Comparison of ENCODE assay signal across 11 mouse cellular contexts in genomic region chr1:66003897-66004660, GRCm38 (mm10).
A peak's percentile ranks its signal among the peaks of the same experiment; 100 is the strongest.
DNase-seq lines count a peak whose midpoint lies in the region; ATAC-seq and TF ChIP-seq lines count a peak whose summit lies in the region.
"Had no signal": no experiment of that assay in that cellular context is flagged by ENCODE, and none has a peak within 500 bp of the region (broad histone marks: within the 10 kb centered on the region; RNA-seq: fewer than 3 reads in every experiment).

No protein-coding gene starts in this region.

- 0 out of 2 replicates have a peak overlapping the region, but pooled peaks have one; percentile 1 for H3K4me2 ChIP-seq in forebrain, embryonic 13.5 days
- no peak overlapping the region for H3K4me2 ChIP-seq in forebrain, embryonic 11.5 days (ENCODE audit: low read depth, low read length, severe bottlenecking)
- peak overlapping the region; percentile 48 for H3K4me2 ChIP-seq in limb, embryonic 13.5 days (replicated peaks)
- peak overlapping the region; percentile 32; the same call in 1 of the 2 replicates for H3K4me2 ChIP-seq in stomach, postnatal 0 days (replicated peaks; ENCODE audit: low read depth)

- H3K4me3 ChIP-seq in forebrain, embryonic 13.5 days = no peak overlapping the region
- H3K4me3 ChIP-seq in forebrain, embryonic 11.5 days (ENCODE audit: low read depth, low read length) = no peak overlapping the region
- H3K4me3 ChIP-seq in testis, adult 2 months (ENCODE audit: control insufficient read depth, low read depth, low read length) = peak overlapping the region; percentile 58
- H3K4me3 ChIP-seq in limb, embryonic 13.5 days = peak overlapping the region; percentile 15; the same call in 1 of the 2 replicates
- no peak overlapping the region for H3K4me3 ChIP-seq in stomach, postnatal 0 days (ENCODE audit: low read depth, low read length)

- H3K9me3 ChIP-seq in forebrain, embryonic 13.5 days (replicated peaks) = no peaks in the 10 kb centered on the region
- no peaks in the 10 kb centered on the region for H3K9me3 ChIP-seq in forebrain, embryonic 11.5 days (ENCODE audit: control insufficient read depth, low read length)
- H3K9me3 ChIP-seq in limb, embryonic 13.5 days = no peaks in the 10 kb centered on the region
- H3K9me3 ChIP-seq in stomach, postnatal 0 days (ENCODE audit: control insufficient read depth, low read length) = no peaks in the 10 kb centered on the region

- no peak for TF ChIP-seq CTCF in testis, adult 2 months (IDR thresholded peaks at IDR 0.05; ENCODE audit: control insufficient read depth, insufficient read depth, insufficient replicate concordance, low read depth, low read length)
- no peak for TF ChIP-seq CTCF in stomach, postnatal 0 days (IDR thresholded peaks at IDR 0.05; ENCODE audit: low read depth)

- 39% methylated on average over 17 of the region's 17 CpGs for WGBS in forebrain, embryonic 13.5 days
- 58% methylated on average over 17 of the region's 17 CpGs for WGBS in forebrain, embryonic 11.5 days
- WGBS in limb, embryonic 13.5 days = 10% methylated on average over 17 of the region's 17 CpGs
- WGBS in stomach, postnatal 0 days = 21% methylated on average over 17 of the region's 17 CpGs

- TF ChIP-seq POLR2A in testis, adult 2 months (IDR thresholded peaks at IDR 0.05; ENCODE audit: control insufficient read depth, low read depth, low read length) = no peak

- DNase-seq in forebrain, embryonic 11.5 days (ENCODE audit: low spot score) = no peak
- no peak for DNase-seq in testis, postnatal 10 days (ENCODE audit: low spot score)
- no peak for DNase-seq in stomach, postnatal 0 days (ENCODE audit: low spot score)
- no peak for DNase-seq in left cerebral cortex, adult 11 months (ENCODE audit: low spot score)
- DNase-seq in heart, adult 8-10 months (ENCODE audit: low spot score) = no peak
- DNase-seq: layer of hippocampus, adult 9-11 months; lung, postnatal 4 days; thymus, adult 2 months had no signal

- H3K27ac ChIP-seq in forebrain, embryonic 13.5 days = no peak overlapping the region
- H3K27ac ChIP-seq in forebrain, embryonic 11.5 days (ENCODE audit: low read depth, low read length) = no peak overlapping the region
- H3K27ac ChIP-seq in testis, adult 2 months (ENCODE audit: control insufficient read depth, insufficient read depth, low read depth, low read length) = no peak overlapping the region
- no peak overlapping the region for H3K27ac ChIP-seq in limb, embryonic 13.5 days
- no peak overlapping the region for H3K27ac ChIP-seq in stomach, postnatal 0 days (replicated peaks)

- peak; percentile 80 for ATAC-seq in forebrain, embryonic 13.5 days
- ATAC-seq in forebrain, embryonic 11.5 days (replicated peaks; ENCODE audit: low FRiP score) = no peak
- peak; percentile 68 for ATAC-seq in limb, embryonic 13.5 days (ENCODE audit: low FRiP score, low read depth)
- ATAC-seq in stomach, postnatal 0 days (ENCODE audit: low FRiP score, low TSS enrichment) = no peak; the same call in 1 of the 2 replicates

- H3K9ac ChIP-seq in forebrain, embryonic 13.5 days = no peak overlapping the region
- no peak overlapping the region for H3K9ac ChIP-seq in forebrain, embryonic 11.5 days (ENCODE audit: low read length)
- H3K9ac ChIP-seq in limb, embryonic 13.5 days = no peak overlapping the region; the same call in 1 of the 2 replicates
- H3K9ac ChIP-seq in stomach, postnatal 0 days (ENCODE audit: low read length) = no peak overlapping the region

- no peak for TF ChIP-seq EP300 in stomach, postnatal 0 days (optimal IDR thresholded peaks at IDR 0.05)

- H3K27me3 ChIP-seq in forebrain, embryonic 13.5 days = no peaks in the 10 kb centered on the region
- no peaks in the 10 kb centered on the region for H3K27me3 ChIP-seq in forebrain, embryonic 11.5 days (ENCODE audit: control insufficient read depth, insufficient read depth, low read length)
- no peaks in the 10 kb centered on the region for H3K27me3 ChIP-seq in testis, adult 2 months (ENCODE audit: control insufficient read depth, insufficient read depth, low read length)
- peaks cover 3% of the 10 kb centered on the region; the same call in 1 of the 2 replicates for H3K27me3 ChIP-seq in limb, embryonic 13.5 days
- H3K27me3 ChIP-seq in stomach, postnatal 0 days (ENCODE audit: control insufficient read depth, insufficient read depth, low read length) = no peaks in the 10 kb centered on the region

- H3K36me3 ChIP-seq in forebrain, embryonic 13.5 days (ENCODE audit: poor library complexity, severe bottlenecking) = no peaks in the 10 kb centered on the region
- H3K36me3 ChIP-seq in forebrain, embryonic 11.5 days (ENCODE audit: control insufficient read depth, insufficient read depth, low read length) = no peaks in the 10 kb centered on the region
- H3K36me3 ChIP-seq in testis, adult 2 months (ENCODE audit: control insufficient read depth, insufficient read depth, low read length) = no peaks in the 10 kb centered on the region
- no peaks in the 10 kb centered on the region for H3K36me3 ChIP-seq in limb, embryonic 13.5 days
- H3K36me3 ChIP-seq in stomach, postnatal 0 days (ENCODE audit: control insufficient read depth, insufficient read depth, low read length) = no peaks in the 10 kb centered on the region

- 0 out of 2 replicates have a peak, but pooled peaks cover 4% of the 10 kb centered on the region for H3K4me1 ChIP-seq in forebrain, embryonic 13.5 days
- H3K4me1 ChIP-seq in forebrain, embryonic 11.5 days (replicated peaks; ENCODE audit: control insufficient read depth, insufficient read depth, low read length) = no peaks in the 10 kb centered on the region; the same call in 1 of the 2 replicates
- H3K4me1 ChIP-seq in testis, adult 2 months (ENCODE audit: control insufficient read depth, insufficient read depth, low read length) = no peaks in the 10 kb centered on the region
- H3K4me1 ChIP-seq in limb, embryonic 13.5 days = peaks cover 13% of the 10 kb centered on the region
- H3K4me1 ChIP-seq in stomach, postnatal 0 days (replicated peaks; ENCODE audit: control insufficient read depth, insufficient read depth) = no peaks in the 10 kb centered on the region

Comparison
In these comparisons a context has a peak if more than half of its experiments do, and no peak if none do; other contexts are left out.
1. ATAC-seq: peak in forebrain, embryonic 13.5 days (single experiment) and limb, embryonic 13.5 days (single experiment); none in forebrain, embryonic 11.5 days (single experiment) and stomach, postnatal 0 days (single experiment).
2. H3K4me3 ChIP-seq: peak in testis, adult 2 months (single experiment) and limb, embryonic 13.5 days (single experiment); none in forebrain, embryonic 13.5 days (single experiment), forebrain, embryonic 11.5 days (single experiment) and stomach, postnatal 0 days (single experiment).